Mouse (Mus musculus) adrenal gland (tissue): Measurements from ENCODE around the gene Ddx39.

Experiments used
- intact Hi-C: fragments of 180-260 bp; cut with DNase I; formaldehyde crosslinking; loops from one replicate; pipeline ENCODE4 v1.15.1; 2025
- microRNA-seq, 2 experiments: library from miRNA; unstranded; fragments of <30 nt; microRNA quantifications; one replicate each; pipeline ENCODE4; 2019

Gene Ddx39

GRCm38 (mm10) chr8:83764717-83765116 is 49.7 kb downstream of the Ddx39 start:
- intact Hi-C loops = no loop called here

DNA sequence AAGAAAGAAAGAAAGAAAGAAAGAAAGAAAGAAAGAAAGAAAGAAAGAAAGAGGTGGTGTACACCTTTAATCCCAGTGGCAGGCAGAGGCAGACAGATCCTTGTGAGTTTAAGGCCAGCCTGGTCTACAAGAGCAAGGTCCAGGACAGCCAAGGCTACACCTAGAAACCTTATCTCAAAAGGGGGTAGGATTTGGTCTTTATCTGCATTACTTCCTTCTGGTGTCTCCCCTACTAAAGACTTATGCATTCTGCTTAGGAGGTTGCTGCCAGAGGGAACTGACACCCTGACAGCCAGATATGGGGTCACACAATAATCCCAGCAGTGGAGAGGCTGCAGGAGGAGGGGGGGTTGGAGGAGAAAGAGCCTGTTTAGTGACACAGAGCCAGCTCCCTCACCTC is 50.7 kb downstream of the Ddx39 start:
- intact Hi-C loops = no loop called here

DNA sequence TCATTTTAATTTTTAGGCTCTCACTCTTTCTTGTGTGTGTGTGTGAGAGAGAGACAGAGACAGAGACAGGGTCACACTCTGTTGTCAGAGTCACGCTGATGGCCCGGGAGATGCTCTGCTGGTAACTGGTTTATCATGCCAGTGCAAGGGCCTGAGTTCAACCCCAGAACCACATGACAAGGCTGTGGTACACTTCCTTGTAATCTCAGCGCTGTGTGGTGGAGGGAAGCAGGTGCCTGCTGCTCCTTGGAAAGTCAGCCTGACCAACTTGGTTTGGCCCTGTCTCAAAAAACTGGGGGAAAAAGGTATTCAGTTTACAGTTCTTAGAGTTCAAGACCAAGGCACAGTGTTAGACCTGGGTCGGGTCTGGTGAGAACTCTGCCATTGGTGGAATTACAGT is 52.5 kb downstream of the Ddx39 start:
- intact Hi-C loops = no loop called here

GRCm38 (mm10) chr8:83768526-83768925 is 53.5 kb downstream of the Ddx39 start:
- intact Hi-C loops = no loop called here

GRCm38 (mm10) chr8:83769720-83770119 is 54.7 kb downstream of the Ddx39 start:
- intact Hi-C loops = no loop called here

DNA sequence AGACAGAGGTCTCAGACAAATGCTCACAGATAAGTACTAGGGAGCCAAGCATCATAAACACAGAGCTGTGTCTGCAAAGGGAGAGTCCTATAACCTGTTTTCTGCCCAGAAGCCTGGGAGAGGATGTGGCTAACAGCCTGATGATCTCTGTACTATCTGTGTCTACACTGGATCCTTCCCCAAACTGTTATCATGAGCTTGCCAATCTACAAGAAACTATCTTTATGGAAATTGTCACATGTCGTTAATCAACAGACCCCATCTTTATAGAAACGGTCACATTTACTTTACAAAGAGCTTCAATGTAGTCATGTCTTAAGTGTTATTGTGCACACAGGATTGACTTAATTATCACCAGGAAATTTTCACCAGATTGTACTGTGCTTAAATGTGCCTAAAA is 55.7 kb downstream of the Ddx39 start:
- intact Hi-C loops = no loop called here

- intact Hi-C loops = no loop called here
These were observed 56.8 kb downstream of the Ddx39 start for GRCm38 (mm10) chr8:83771791-83772190.

DNA sequence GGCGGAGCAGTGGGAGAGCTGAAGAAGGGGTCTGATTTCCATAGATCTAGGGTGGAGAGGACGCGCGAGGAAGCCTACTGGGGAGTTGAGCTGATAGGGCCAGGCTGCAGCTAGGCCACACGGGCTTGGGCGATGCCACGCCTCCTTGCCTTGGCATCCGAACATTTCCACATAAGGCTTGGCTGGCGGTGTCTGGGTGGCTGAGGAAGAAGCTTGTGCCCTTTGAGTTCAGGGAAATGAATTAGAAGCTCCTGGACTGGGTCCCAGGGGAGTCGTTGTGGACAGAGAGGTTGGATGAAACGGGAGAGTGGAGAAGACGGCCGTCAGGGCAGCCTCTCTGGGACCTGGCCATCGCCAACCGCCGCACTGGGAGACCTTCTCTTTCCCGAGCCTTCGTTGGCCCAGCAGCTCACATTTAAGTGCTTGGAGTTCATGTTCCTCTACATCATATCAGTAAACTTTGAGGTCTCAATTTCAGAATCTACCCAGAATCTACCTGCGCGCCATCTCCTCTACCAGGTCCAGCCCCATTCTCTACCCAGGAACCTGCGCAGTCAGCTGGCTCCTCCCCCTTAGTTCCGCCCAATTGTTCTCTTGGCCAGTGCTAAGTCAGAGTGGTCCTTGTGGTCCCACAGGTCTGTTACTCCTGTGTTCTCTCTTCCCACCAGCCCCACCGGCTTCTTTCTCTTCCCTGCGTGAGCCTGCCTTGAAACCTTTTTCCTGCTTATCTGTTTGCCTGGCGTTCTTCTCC is 57.9 kb downstream of the Ddx39 start:
- intact Hi-C loops = no loop called here

GRCm38 (mm10) chr8:83773452-83773846 is 58.5 kb downstream of the Ddx39 start:
- intact Hi-C loops = no loop called here

- intact Hi-C loops = no loop called here
These were observed 59.2 kb downstream of the Ddx39 start for GRCm38 (mm10) chr8:83774221-83774620.

Small RNAs within 50 kb of the gene (microRNA-seq; reads per million reads assigned to microRNA genes)
- 0 to 0.62 reads per million in 2 experiments for gene Mir1668
